In genomic region chr12:113222748-113223147, GRCm38 (mm10) we compare ENCODE assay signal across 8 mouse cellular contexts. TPM values are rescaled to one million over a fixed set of nuclear protein-coding genes. Genes with fewer than 3 reads are reported as not detected.
DNase-seq lines count a peak whose midpoint lies in the region; ATAC-seq and TF ChIP-seq lines count a peak whose summit lies in the region.

No protein-coding gene starts in this region.

- H3K4me3 ChIP-seq in G1E (ENCODE audit: low read depth, low read length), result no peak overlapping the region
- H3K4me3 ChIP-seq in embryonic facial prominence, embryonic 14.5 days (ENCODE audit: low read depth, low read length), result no peak overlapping the region
- H3K4me3 ChIP-seq in lung, embryonic 16.5 days (ENCODE audit: low read length), result no peak overlapping the region

- TF ChIP-seq CTCF in G1E (IDR thresholded peaks at IDR 0.05; ENCODE audit: low read depth, low read length), result peak; percentile 34; the same call in 1 of the 2 replicates

- H3K27me3 ChIP-seq in G1E (ENCODE audit: insufficient read depth, low read length), result no peaks in the 10 kb centered on the region; the same call in 1 of the 2 replicates
- H3K27me3 ChIP-seq in embryonic facial prominence, embryonic 14.5 days (replicated peaks; ENCODE audit: control insufficient read depth, insufficient read depth, low read length), result no peaks in the 10 kb centered on the region
- H3K27me3 ChIP-seq in lung, embryonic 16.5 days (ENCODE audit: control insufficient read depth, insufficient read depth, low read depth, low read length), result no peaks in the 10 kb centered on the region

- no peak overlapping the region for H3K9ac ChIP-seq in embryonic facial prominence, embryonic 14.5 days (ENCODE audit: low read depth, low read length)
- no peak overlapping the region for H3K9ac ChIP-seq in lung, embryonic 16.5 days (ENCODE audit: low read length)

- no peak overlapping the region for H3K27ac ChIP-seq in embryonic facial prominence, embryonic 14.5 days (replicated peaks; ENCODE audit: low read depth, low read length)
- no peak overlapping the region for H3K27ac ChIP-seq in lung, embryonic 16.5 days (ENCODE audit: low read length)

- H3K36me3 ChIP-seq in G1E (replicated peaks), result no peaks in the 10 kb centered on the region
- no peaks in the 10 kb centered on the region for H3K36me3 ChIP-seq in embryonic facial prominence, embryonic 14.5 days (ENCODE audit: control insufficient read depth, insufficient read depth, low read length)
- no peaks in the 10 kb centered on the region for H3K36me3 ChIP-seq in lung, embryonic 16.5 days (ENCODE audit: control insufficient read depth, insufficient read depth, low read length)

- no peak overlapping the region for H3K4me2 ChIP-seq in embryonic facial prominence, embryonic 14.5 days (ENCODE audit: low read depth, low read length)
- H3K4me2 ChIP-seq in lung, embryonic 16.5 days (ENCODE audit: low read depth, low read length), result no peak overlapping the region

- peak; percentile 43; the same call in 1 of the 2 replicates for ATAC-seq in G1E (ENCODE audit: extremely low read depth, insufficient number of reproducible peaks, low FRiP score, poor library complexity, severe bottlenecking)
- ATAC-seq in embryonic facial prominence, embryonic 14.5 days (ENCODE audit: low read depth), result peak; percentile 48
- peak; percentile 55; the same call in 1 of the 2 replicates for ATAC-seq in lung, embryonic 16.5 days (ENCODE audit: low read depth)

- DNase-seq in 416B (ENCODE audit: low read depth) (peak; percentile 60), G1E (ENCODE audit: low spot score) (no peak)
- DNase-seq in embryonic facial prominence, embryonic 14.5 days (ENCODE audit: low spot score), result peak; percentile 41
- DNase-seq in heart, postnatal 36 days, result peak; percentile 47 to 51
- peak; percentile 30 to 61 for DNase-seq in layer of hippocampus, adult 18-20 months (ENCODE audit: low spot score in 2 of 2)
- DNase-seq in ovary, postnatal 14 days (ENCODE audit: low spot score), result peak; percentile 41
- peak; percentile 82 for DNase-seq in thymus, postnatal 4 days

- H3K9me3 ChIP-seq in G1E (replicated peaks), result no peaks in the 10 kb centered on the region
- no peaks in the 10 kb centered on the region for H3K9me3 ChIP-seq in embryonic facial prominence, embryonic 14.5 days (ENCODE audit: control insufficient read depth, low read length)
- no peaks in the 10 kb centered on the region; the same call in 1 of the 2 replicates for H3K9me3 ChIP-seq in lung, embryonic 16.5 days (ENCODE audit: control insufficient read depth, low read length)

- WGBS in embryonic facial prominence, embryonic 14.5 days, result 32% methylated on average over 6 of the region's 6 CpGs
- WGBS in lung, embryonic 16.5 days, result 25% methylated on average over 6 of the region's 6 CpGs

- H3K4me1 ChIP-seq in G1E (ENCODE audit: insufficient read depth, low read depth, low read length), result peaks cover 6% of the 10 kb centered on the region
- H3K4me1 ChIP-seq in embryonic facial prominence, embryonic 14.5 days (ENCODE audit: control insufficient read depth, insufficient read depth, low read length), result no peaks in the 10 kb centered on the region
- no peaks in the 10 kb centered on the region for H3K4me1 ChIP-seq in lung, embryonic 16.5 days (replicated peaks; ENCODE audit: control insufficient read depth, insufficient read depth, low read length)

- intact Hi-C loops in heart, postnatal 36 days (cut with DNase I), result loop anchor here (2.0 to 5.0 kb wide), 2 partner anchors 264 to 355 kb away; no protein-coding TSS in a partner anchor

RNA-seq across cellular contexts. Expression of gene Tmem121, which starts 37.0 kb away (rescaled TPM):
- total RNA-seq in G1E (2014; fragmentation: Nextera tagmentation) (not detected in 2 replicates), G1E (2017) (not detected in 2 replicates)
- polyA plus RNA-seq in G1E (2012), result not detected in 2 replicates
- polyA plus RNA-seq in embryonic facial prominence, embryonic 14.5 days (2014; fragmentation: Nextera tagmentation; extraction: Ambion mirVana), result 8.7 and 11.5 TPM in 2 replicates
- total RNA-seq in heart, postnatal 36 days (2021), result not detected
- 10 to 100 TPM; 19.4 to 25.4 TPM for total RNA-seq in layer of hippocampus, adult 18-20 months (2021)
- 4.7 and 5.8 TPM in 2 replicates for polyA plus RNA-seq in lung, embryonic 16.5 days (2015; fragmentation: Nextera tagmentation; extraction: Ambion mirVana)

Comparison
In these comparisons a context has a peak if more than half of its experiments do, and no peak if none do; other contexts are left out.
1. RNA of gene Tmem121, which starts 37.0 kb away (total RNA-seq): 19.4 to 25.4 TPM in layer of hippocampus, adult 18-20 months; not detected in heart, postnatal 36 days and not detected in G1E; every median in the first group is over 10 times any median in the second.
2. Peak in every context shown above with its lines, with median percentiles within 50 percentile points of each other: ATAC-seq.